Mouse (Mus musculus): ENCODE results near the gene Tox4. TPM values are rescaled to one million over a fixed set of nuclear protein-coding genes. Genes with fewer than 3 reads are reported as not detected.
A peak's percentile ranks its signal among the peaks of the same experiment; 100 is the strongest.

The Tox4 gene
- polyA plus RNA-seq, 1 experiment, result 96.7 TPM

GRCm38 (mm10) chr14:52338751-52339511 is 60.0 kb downstream of the Tox4 start:
- no peaks in the 10 kb centered on the region for H3K4me1 ChIP-seq (replicated peaks; ENCODE audit: control insufficient read depth, insufficient read depth, low read length)
- no peaks in the 10 kb centered on the region for H3K36me3 ChIP-seq (ENCODE audit: control insufficient read depth, insufficient read depth, low read length)
- H3K27ac ChIP-seq (ENCODE audit: control insufficient read depth, insufficient read depth, low read length), result no peak overlapping the region
- TF ChIP-seq CTCF (IDR thresholded peaks at IDR 0.05; ENCODE audit: borderline replicate concordance, control insufficient read depth, extremely low read depth, insufficient read depth, low read length, poor library complexity), result no peak
- no peak for TF ChIP-seq POLR2A (IDR thresholded peaks at IDR 0.05; ENCODE audit: control insufficient read depth, extremely low read depth, insufficient read depth, low read length, poor library complexity)
- peak; percentile 70 for DNase-seq
- H3K27me3 ChIP-seq (ENCODE audit: control insufficient read depth, insufficient read depth, low read length), result no peaks in the 10 kb centered on the region
- 28% methylated on average over 21 of the region's 21 CpGs for WGBS
- no peak overlapping the region for H3K4me3 ChIP-seq (ENCODE audit: control insufficient read depth, insufficient read depth, low read length)

GRCm38 (mm10) chr14:52339512-52339852 is 60.5 kb downstream of the Tox4 start:
- WGBS, result 84% methylated on average over 6 of the region's 6 CpGs
- Histone ChIP-seq H3K4me3 (ENCODE audit: control insufficient read depth, insufficient read depth, low read length) (no peak overlapping the region), H3K36me3 (ENCODE audit: control insufficient read depth, insufficient read depth, low read length) (no peaks in the 10 kb centered on the region), H3K27me3 (ENCODE audit: control insufficient read depth, insufficient read depth, low read length) (no peaks in the 10 kb centered on the region), H3K27ac (ENCODE audit: control insufficient read depth, insufficient read depth, low read length) (no peak overlapping the region), H3K4me1 (replicated peaks; ENCODE audit: control insufficient read depth, insufficient read depth, low read length) (no peaks in the 10 kb centered on the region)
- TF ChIP-seq CTCF (IDR thresholded peaks at IDR 0.05; ENCODE audit: borderline replicate concordance, control insufficient read depth, extremely low read depth, insufficient read depth, low read length, poor library complexity), result no peak
- TF ChIP-seq POLR2A (IDR thresholded peaks at IDR 0.05; ENCODE audit: control insufficient read depth, extremely low read depth, insufficient read depth, low read length, poor library complexity), result no peak
- DNase-seq, result no peak

Other genes with a start within 250 kb of the Tox4 start
- not detected in 2 replicates for gene Olfr221, start 236.7 kb upstream of the Tox4 start, polyA plus RNA-seq (2012; rRNA removed)
- gene Hnrnpc, start 175.1 kb upstream of the Tox4 start, polyA plus RNA-seq (2012; rRNA removed), result 163 and 171 TPM in 2 replicates
- 3.1 and 3.9 TPM in 2 replicates for gene Rpgrip1, start 168.4 kb upstream of the Tox4 start, polyA plus RNA-seq (2012; rRNA removed)
- 19.1 and 22.8 TPM in 2 replicates for gene Supt16, start 81.7 kb upstream of the Tox4 start, polyA plus RNA-seq (2012; rRNA removed)
- 66.6 and 70.2 TPM in 2 replicates for gene Chd8, start 21.4 kb upstream of the Tox4 start, polyA plus RNA-seq (2012; rRNA removed)
- gene Rab2b, start 399 bp downstream of the Tox4 start, polyA plus RNA-seq (2012; rRNA removed), result 12.8 and 15.3 TPM in 2 replicates
- gene Mettl3, start 26.0 kb downstream of the Tox4 start, polyA plus RNA-seq (2012; rRNA removed), result 51.4 and 54.2 TPM in 2 replicates
- gene Sall2, start 49.6 kb downstream of the Tox4 start, polyA plus RNA-seq (2012; rRNA removed), result 23.3 and 24.7 TPM in 2 replicates
- gene Olfr1513, start 77.3 kb downstream of the Tox4 start, polyA plus RNA-seq (2012; rRNA removed), result not detected in 2 replicates
- gene Olfr1512, start 100.0 kb downstream of the Tox4 start, polyA plus RNA-seq (2012; rRNA removed), result 0.04 TPM in 1 of 2 replicates, not detected in the other
- not detected in 2 replicates for gene Olfr1511, start 118.2 kb downstream of the Tox4 start, polyA plus RNA-seq (2012; rRNA removed)
- not detected in 2 replicates for gene Olfr1510, start 135.2 kb downstream of the Tox4 start, polyA plus RNA-seq (2012; rRNA removed)
- not detected in 2 replicates for gene Olfr1509, start 163.8 kb downstream of the Tox4 start, polyA plus RNA-seq (2012; rRNA removed)
- not detected in 2 replicates for gene Olfr1508, start 188.3 kb downstream of the Tox4 start, polyA plus RNA-seq (2012; rRNA removed)
- gene Olfr1507, start 216.6 kb downstream of the Tox4 start, polyA plus RNA-seq (2012; rRNA removed), result 0.28 and 0.52 TPM in 2 replicates